Mouse (Mus musculus): ENCODE measurements around the gene Susd1.

GRCm38 (mm10) chr4:59394155-59394554 is 44.3 kb downstream of the Susd1 start:
- TF ChIP-seq MXI1 (IDR thresholded peaks at IDR 0.05; ENCODE audit: low read depth, low read length): no peak
- TF ChIP-seq CTCF (conservative IDR thresholded peaks at IDR 0.05 in 1 of 2, IDR thresholded peaks at IDR 0.05 in 1 of 2; ENCODE audit: low read depth in 2 of 2, low read length in 2 of 2): no peak
- TF ChIP-seq POLR2A (IDR thresholded peaks at IDR 0.05; ENCODE audit: low read depth, low read length): no peak
- no peak for TF ChIP-seq GABPA (IDR thresholded peaks at IDR 0.05; ENCODE audit: insufficient replicate concordance, low read depth, low read length)
- TF ChIP-seq KAT2A (IDR thresholded peaks at IDR 0.05; ENCODE audit: insufficient replicate concordance, low read length): no peak
- TF ChIP-seq UBTF (IDR thresholded peaks at IDR 0.05; ENCODE audit: low read depth, low read length): no peak
- TF ChIP-seq MAFK (IDR thresholded peaks at IDR 0.05; ENCODE audit: insufficient replicate concordance, low read length): no peak
- no peak for TF ChIP-seq MYC (IDR thresholded peaks at IDR 0.05; ENCODE audit: low read depth, low read length)
- no peak for TF ChIP-seq SMC3 (IDR thresholded peaks at IDR 0.05; ENCODE audit: low read depth, low read length)
- no peak for TF ChIP-seq NELFE (IDR thresholded peaks at IDR 0.05; ENCODE audit: low read depth, low read length)
- no peak for TF ChIP-seq EP300 (IDR thresholded peaks at IDR 0.05; ENCODE audit: low read length)
- TF ChIP-seq MAX (IDR thresholded peaks at IDR 0.05; ENCODE audit: low read length): no peak
